Mouse (Mus musculus) telencephalon, adult 2 months (tissue): Measurements from ENCODE around the gene Kctd14.

Experiments
- DNase-seq: peaks from one replicate; pipeline ENCODE4 v3.0.0-alpha.2; 2011; ENCODE audit warnings: low read depth, low spot score

The Kctd14 gene

DNA sequence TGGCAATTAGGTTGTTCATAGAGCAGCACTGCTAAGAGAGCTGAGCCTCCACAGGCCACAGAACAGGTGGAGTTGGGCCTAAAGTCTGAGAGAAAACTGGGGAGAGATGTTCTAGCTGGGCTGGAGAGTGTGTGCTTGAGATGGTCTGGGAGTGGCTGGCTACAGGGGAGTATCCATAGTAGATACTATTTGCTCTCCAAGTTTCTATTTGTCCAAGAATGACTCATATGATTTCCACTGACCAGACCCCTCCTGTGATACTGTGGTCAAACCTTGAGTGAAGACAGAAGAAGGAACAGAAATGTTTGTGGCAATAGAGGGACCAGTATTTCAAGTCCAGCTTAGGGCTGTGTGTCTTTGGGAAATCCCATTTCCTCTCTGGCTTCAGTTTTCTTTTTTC is 12.1 kb upstream of the Kctd14 start:
- no peak for DNase-seq

- DNase-seq: peak; percentile 92
Measured at GRCm38 (mm10) chr7:97446171-97446925, 4.8 kb upstream of the Kctd14 start.

DNA sequence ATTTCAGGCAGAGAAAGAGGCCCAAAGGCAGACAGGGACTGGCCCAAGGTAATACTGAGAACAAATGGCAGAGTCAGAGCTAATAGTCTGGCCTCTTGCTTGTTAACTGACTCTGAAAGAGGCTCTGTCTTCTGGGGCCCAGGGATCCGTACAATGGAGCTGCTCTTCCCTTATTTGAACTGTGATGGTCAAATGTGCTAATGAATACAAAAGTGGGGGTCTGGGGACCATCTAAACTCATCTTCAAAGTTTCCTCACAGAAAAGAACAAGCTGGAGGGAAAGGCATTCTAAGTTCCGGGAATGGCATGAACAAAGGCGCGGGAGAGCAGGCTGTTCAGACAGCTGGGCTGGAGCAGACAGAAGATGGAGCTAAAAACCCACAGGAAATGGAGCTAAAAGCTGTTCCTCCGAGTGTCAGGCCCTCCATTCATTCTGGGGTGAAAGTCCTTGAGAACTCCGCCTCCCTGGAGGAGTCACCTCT is 4.0 kb upstream of the Kctd14 start:
- DNase-seq: peak; percentile 46

DNA sequence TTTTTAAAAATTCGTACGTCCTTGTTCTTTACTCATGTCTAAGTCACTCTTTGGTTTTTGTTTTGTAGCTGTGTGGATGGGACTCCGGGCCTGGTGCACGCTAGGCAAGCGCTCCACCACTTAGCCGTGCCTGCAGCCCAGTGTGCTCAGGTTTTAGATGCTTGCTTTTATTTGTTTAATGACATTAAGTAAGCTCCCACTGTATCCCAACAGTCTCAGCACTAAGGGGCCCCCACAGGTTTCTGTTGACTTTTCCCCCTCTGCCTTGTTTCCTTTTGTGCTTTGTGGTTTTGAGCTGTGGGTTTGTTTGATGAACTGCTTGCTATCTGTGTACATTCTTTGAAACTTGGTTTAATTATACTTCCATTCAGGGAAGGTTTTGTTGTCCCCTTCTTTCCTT is 1.1 kb downstream of the Kctd14 start:
- DNase-seq: no peak

- no peak for DNase-seq
Measured at GRCm38 (mm10) chr7:97453141-97453921, 2.2 kb downstream of the Kctd14 start.

DNA sequence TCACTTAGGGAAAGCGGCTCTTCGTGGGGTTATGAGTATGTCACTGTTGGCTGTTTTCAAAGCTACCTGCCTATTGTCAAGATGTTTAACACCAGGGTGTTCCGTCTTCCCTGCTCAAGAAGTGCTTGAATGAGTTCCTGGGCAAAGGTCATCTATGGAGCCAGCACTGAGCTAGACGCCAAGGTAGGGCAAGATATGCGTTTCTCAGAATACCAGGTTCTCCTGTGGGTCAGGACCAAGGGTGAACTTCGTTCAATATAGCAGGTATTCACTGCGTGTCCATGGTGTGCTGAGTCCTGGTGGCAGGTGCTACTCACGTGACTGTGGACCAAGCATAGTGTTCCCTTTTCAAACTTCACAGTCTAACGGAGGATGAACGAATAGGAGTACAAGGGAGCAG is 3.7 kb downstream of the Kctd14 start:
- DNase-seq: no peak

GRCm38 (mm10) chr7:97455577-97455976 is 4.5 kb downstream of the Kctd14 start:
- DNase-seq: no peak

- DNase-seq: peak; percentile 79
Measured at GRCm38 (mm10) chr7:97473001-97473400, 21.9 kb downstream of the Kctd14 start.

GRCm38 (mm10) chr7:97479349-97479748 is 28.2 kb downstream of the Kctd14 start:
- DNase-seq: no peak

DNA sequence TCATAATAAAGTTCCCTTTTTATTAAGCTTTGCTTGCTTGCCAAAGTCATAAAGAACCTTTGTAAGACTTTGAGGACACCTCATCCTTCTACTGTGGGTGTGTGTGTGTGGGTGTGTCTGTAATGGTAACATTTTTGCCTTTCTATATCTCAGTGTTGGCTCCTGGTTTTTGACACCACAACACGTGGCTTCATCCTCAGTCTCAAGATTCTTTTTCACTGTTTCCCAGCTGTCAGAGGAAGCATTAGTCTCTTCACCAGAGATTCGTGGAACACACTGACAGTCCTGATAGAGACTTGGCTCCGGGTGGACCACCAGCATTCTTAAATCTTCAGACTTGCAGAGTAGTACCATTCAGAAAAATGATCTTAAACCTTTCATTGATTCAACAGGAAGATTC is 29.2 kb downstream of the Kctd14 start:
- DNase-seq: no peak

GRCm38 (mm10) chr7:97480821-97481339 is 29.8 kb downstream of the Kctd14 start, which contains the start of gene Ints4:
Gene Ints4, plus strand, starts transcription at chr7:97480956.
- DNase-seq: peak; percentile 99

DNA sequence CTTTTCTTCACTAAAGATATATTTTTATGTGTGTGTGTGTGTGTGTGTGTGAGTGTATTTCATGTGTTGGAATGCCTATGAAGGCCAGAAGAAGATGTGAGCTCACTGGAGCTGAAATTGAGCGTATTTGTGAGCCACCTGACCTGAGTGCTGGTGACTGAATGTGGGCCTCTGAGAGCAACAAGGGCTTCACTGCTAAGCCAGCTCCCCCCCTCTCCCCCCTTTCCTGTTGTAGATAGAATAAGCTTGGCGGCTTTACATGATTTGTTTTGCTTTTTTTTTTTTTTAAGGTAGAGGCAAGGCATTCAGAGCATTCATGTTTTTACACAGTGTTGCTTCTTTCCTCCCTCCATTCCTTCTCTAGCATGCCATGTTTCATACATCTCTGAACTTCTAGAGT is 32.3 kb downstream of the Kctd14 start:
- DNase-seq: no peak

DNA sequence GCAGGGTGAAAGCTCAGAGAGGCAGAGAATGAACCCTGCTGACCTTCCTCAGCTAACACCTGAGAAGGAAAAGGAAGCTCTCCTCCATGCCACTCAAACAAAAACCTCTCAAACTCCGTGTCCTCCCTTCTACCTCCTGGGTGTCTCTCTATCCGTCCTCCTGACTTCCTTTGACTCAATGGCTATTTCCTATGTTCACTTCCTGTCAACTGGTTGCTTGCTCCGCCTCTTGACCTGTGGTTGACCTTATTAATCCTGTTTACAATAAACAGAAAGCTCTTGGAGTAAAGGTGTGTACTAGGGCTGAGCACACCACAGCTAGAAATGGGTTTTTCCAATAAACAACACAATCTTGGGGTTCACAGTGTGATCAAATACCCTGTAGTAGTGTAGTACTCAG is 40.0 kb downstream of the Kctd14 start:
- no peak for DNase-seq

- DNase-seq: peak; percentile 18
Measured at GRCm38 (mm10) chr7:97492420-97492819, 41.3 kb downstream of the Kctd14 start.

- DNase-seq: no peak
Measured at GRCm38 (mm10) chr7:97495052-97495451, 43.9 kb downstream of the Kctd14 start.

DNA sequence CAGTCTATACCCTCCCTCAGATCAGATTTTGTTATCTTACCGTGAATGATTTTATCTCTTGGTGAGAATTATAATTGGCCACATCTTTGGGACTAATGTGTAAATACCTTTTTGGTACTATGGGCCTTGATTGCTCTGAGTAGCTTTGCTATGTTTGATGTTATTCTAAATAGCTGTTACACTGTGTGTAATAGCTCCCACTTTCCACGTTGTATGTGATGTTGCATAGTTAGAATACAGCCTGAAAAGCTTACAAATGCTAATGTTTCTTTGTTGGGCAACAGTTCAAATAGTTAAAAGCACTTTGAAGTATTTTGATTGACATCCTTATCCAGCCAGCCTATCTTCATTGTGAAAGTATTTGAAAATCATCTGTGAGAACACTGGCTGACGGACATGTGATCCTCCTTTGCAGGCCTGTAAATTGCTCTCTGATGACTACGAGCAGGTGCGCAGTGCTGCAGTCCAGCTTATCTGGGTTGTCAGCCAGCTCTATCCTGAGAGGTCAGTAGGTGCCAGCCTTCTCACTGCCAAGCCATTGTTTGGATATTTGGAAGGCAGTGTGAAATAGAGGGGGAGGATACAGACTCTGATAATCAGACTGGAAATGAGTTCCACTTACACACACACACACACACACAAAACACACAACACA is 49.6 kb downstream of the Kctd14 start:
- DNase-seq: no peak
